Mouse (Mus musculus) cortical plate, adult 2 months (tissue): Measurements from ENCODE around the gene Brms1.

ENCODE experiments used
- CTCF ChIP-seq: fragments of 200-500 bp; IDR thresholded peaks from 2 replicates; pipeline ENCODE4 v1.5.1; 2011; ENCODE audit warnings: mild to moderate bottlenecking, control low read depth, low read length; ENCODE audit not compliant: insufficient read depth; ENCODE audit errors: extremely low read depth
- POLR2A ChIP-seq: fragments of 200-500 bp; IDR thresholded peaks from 2 replicates; pipeline ENCODE4 v1.6.1; 2011; ENCODE audit warnings: mild to moderate bottlenecking, low read length, control low read depth; ENCODE audit not compliant: insufficient read depth; ENCODE audit errors: extremely low read depth

DNA sequence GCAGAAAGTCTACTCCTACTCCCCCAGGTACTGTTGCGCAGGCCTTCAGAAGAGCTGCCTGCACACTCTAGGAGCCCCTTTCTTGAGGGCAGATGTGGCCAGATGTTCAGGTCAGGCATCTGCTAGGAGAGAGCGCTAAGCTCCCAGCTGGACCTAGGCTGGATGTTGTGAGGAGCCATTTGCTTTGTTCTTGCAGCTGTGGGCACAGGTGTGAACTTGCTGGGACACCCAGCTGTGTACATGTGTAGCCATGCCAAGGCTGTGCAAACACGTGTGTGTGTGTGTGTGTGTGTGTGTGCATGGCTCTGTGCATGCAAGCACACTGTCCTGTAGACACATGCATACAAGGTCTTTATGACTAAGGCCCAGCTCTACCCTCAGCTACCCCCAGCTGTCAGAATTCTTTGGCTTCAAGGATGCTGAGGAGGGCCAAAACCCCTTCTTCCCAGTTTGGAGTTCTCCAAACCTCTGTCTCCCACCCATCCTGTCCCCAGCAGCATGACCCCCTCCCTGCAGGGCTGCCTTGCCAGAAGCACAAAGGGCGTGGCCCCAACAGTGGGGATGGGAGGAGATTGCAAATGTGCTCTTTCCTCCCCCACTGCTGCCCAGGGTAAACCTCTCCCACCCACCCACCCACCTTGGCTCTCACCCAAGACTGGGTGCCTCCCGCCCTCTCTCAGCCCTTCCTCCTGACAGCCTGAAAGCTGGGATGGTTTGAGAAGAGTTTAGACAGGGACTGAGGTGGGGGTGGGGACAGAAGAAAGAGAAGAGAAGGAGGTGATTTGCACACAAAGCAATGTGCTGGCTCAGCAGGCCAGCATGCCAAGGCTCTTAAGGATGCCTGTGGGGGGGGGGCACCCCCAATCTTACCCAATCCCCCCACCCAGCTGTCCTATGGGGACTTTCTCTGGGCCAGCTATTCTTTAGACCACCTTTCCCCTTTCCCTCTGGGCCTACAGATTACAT, 19.5 kb downstream of the Brms1 start:
- no peak for TF ChIP-seq CTCF
- no peak for TF ChIP-seq POLR2A
